ENCODE assay signal across 31 mouse cellular contexts in the genomic region with DNA sequence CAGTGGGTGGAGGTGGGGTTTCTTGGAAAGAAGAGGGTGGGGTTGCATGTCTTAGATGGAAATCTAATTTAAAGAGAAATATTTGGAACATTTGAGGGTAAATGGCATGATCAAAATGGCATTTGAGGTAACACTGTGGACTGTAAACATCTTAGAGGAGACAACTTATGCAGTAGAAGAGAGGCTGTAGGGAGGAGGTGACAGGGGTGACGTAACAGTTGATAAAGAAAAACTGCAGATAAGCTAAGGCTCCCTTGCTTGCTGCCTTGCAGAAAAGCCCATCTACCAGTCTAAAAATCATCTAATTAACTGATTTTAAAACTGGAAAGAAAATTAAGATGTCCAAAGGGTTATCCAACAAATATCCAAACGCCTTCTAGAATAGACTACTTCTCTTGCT.
"Had no signal": no experiment of that assay in that cellular context is flagged by ENCODE, and none has a peak within 500 bp of the region (broad histone marks: within the 10 kb centered on the region; RNA-seq: fewer than 3 reads in every experiment).

No protein-coding gene starts in this region.

- H3K9ac ChIP-seq: heart, embryonic 12.5 days; heart, embryonic 13.5 days; heart, embryonic 15.5 days; hindbrain, embryonic 12.5 days; hindbrain, embryonic 13.5 days; hindbrain, embryonic 14.5 days; hindbrain, embryonic 15.5 days; kidney, embryonic 15.5 days had no signal

- H3K9me3 ChIP-seq: heart, embryonic 10.5 days; heart, embryonic 12.5 days; heart, embryonic 13.5 days; heart, embryonic 15.5 days; hindbrain, embryonic 10.5 days; hindbrain, embryonic 12.5 days; hindbrain, embryonic 13.5 days; hindbrain, embryonic 15.5 days; kidney, embryonic 15.5 days had no signal

- H3K27me3 ChIP-seq: heart, embryonic 12.5 days; heart, embryonic 13.5 days; heart, embryonic 15.5 days; hindbrain, embryonic 12.5 days; hindbrain, embryonic 13.5 days; hindbrain, embryonic 15.5 days; kidney, embryonic 15.5 days had no signal

- H3K4me1 ChIP-seq: heart, embryonic 10.5 days; heart, embryonic 12.5 days; heart, embryonic 13.5 days; heart, embryonic 15.5 days had no signal

- H3K4me2 ChIP-seq: heart, embryonic 11.5 days; heart, embryonic 12.5 days; heart, embryonic 13.5 days; heart, embryonic 15.5 days; hindbrain, embryonic 12.5 days; hindbrain, embryonic 13.5 days; hindbrain, embryonic 14.5 days; hindbrain, embryonic 15.5 days; kidney, embryonic 15.5 days had no signal

- DNase-seq: heart, adult 2 months; heart, postnatal 10 days; heart, postnatal 14 days; heart, postnatal 36 days; heart, postnatal 4 days; kidney, adult 11 months; kidney, adult 18-20 months; kidney, adult 2 months; kidney, postnatal 10 days; kidney, postnatal 14 days; kidney, postnatal 25 days; kidney, postnatal 4 days; layer of hippocampus, adult 9-11 months; layer of hippocampus, postnatal 36 days had no signal

- H3K27ac ChIP-seq: heart, adult 2 months; heart, embryonic 10.5 days; heart, embryonic 13.5 days; heart, embryonic 15.5 days; hindbrain, embryonic 10.5 days; hindbrain, embryonic 12.5 days; hindbrain, embryonic 13.5 days; hindbrain, embryonic 14.5 days; hindbrain, embryonic 15.5 days; hindbrain, postnatal 0 days; kidney, embryonic 15.5 days; kidney, postnatal 0 days; layer of hippocampus, adult 2 months; left cerebral cortex, adult 2 months had no signal

- ATAC-seq: hindbrain, embryonic 16.5 days; hindbrain, postnatal 0 days; inflammation-experienced regulatory T-cells, adult 6 months had no signal

- H3K36me3 ChIP-seq: heart, embryonic 10.5 days; heart, embryonic 12.5 days; heart, embryonic 13.5 days; heart, embryonic 15.5 days; hindbrain, embryonic 10.5 days; hindbrain, embryonic 12.5 days; hindbrain, embryonic 13.5 days; hindbrain, embryonic 15.5 days; kidney, embryonic 15.5 days had no signal

- H3K4me3 ChIP-seq: heart, adult 2 months; heart, embryonic 10.5 days; heart, embryonic 12.5 days; heart, embryonic 13.5 days; heart, embryonic 15.5 days; hindbrain, embryonic 10.5 days; hindbrain, embryonic 12.5 days; hindbrain, embryonic 13.5 days; hindbrain, embryonic 15.5 days; kidney, embryonic 15.5 days; layer of hippocampus, adult 2 months; left cerebral cortex, adult 2 months had no signal
